Mouse (Mus musculus): Measurements from ENCODE around the gene Tjap1. TPM values are rescaled to one million over a fixed set of nuclear protein-coding genes. Genes with fewer than 3 reads are reported as not detected.

The Tjap1 gene
- polyA plus RNA-seq, 1 experiment, result 12.7 TPM

DNA sequence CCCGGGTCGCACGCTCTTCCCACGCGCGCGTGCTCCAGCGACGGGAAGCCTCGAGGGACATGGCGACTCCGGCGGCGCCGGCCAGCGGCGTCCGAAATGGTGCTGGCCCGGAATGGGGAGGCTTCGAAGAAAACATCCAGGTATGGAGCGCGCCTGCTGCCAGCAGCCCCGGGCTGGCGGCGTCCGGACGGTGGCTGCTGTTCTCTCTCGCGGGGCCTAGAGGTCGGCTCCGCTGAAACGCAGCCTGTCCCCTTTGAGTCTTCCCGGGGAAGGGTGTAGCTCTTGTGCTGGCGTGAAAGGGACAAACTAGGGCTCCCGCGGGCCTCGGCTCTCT is 34.7 kb downstream of the Tjap1 start:
- Histone ChIP-seq H3K27me3 (ENCODE audit: control insufficient read depth) (peaks cover 4% of the 10 kb centered on the region), H3K4me3 (replicated peaks) (peak overlapping the region; percentile 67), H3K36me3 (ENCODE audit: control insufficient read depth) (peaks cover 81% of the 10 kb centered on the region), H3K9me3 (ENCODE audit: control insufficient read depth, low read length) (no peaks in the 10 kb centered on the region), H3K4me1 (ENCODE audit: control insufficient read depth) (peaks cover 46% of the 10 kb centered on the region)
- TF ChIP-seq TAL1 (IDR thresholded peaks at IDR 0.05; ENCODE audit: low read length) (no peak), GATA1 (IDR thresholded peaks at IDR 0.05; ENCODE audit: low read length) (no peak)

DNA sequence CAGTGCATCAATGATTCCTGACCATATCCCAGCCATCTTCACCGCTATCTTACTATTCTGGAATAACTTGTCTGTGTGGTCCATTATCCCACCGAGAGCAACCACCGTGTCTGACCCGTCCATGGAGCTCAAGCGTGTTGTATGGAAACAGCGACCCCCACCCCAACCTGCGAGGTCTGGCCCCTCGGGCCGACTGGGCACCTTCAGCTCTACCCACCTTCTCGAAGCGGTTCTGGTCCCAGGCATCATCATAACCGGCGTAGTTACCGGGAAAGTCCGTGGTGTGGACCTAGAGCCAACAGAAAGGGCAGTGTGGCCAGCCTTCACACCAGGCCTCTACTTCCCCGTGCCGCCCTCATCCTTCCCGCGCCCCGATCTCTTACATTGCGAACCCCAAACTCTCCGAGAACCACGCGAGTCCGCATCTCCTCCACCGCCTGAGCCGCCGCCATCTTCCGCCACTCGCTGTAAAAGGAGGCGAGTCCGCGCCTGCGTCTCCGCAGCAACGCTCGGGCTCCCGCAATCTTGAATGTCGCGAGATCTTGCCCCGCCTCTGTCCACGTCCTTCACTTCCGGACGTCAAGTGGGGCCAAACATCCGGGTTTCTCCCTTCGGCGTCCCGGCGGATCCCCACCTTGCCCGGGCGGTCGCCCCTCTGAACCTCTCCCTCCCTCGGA is 35.2 kb downstream of the Tjap1 start, which contains the start of the genes Polr1c and Yipf3:
Gene Polr1c, minus strand, starts transcription at position 543 of the 677 bp plus-strand sequence.
Gene Yipf3, plus strand, starts transcription at position 569 of the 677 bp plus-strand sequence.
- Histone ChIP-seq H3K9me3 (ENCODE audit: control insufficient read depth, low read length) (no peaks in the 10 kb centered on the region), H3K4me1 (ENCODE audit: control insufficient read depth) (peaks cover 41% of the 10 kb centered on the region), H3K27me3 (ENCODE audit: control insufficient read depth) (no peaks in the 10 kb centered on the region), H3K4me3 (replicated peaks) (peak within 1 kb of the TSS; percentile 67), H3K36me3 (ENCODE audit: control insufficient read depth) (peaks cover 84% of the 10 kb centered on the region)
- TF ChIP-seq TAL1 (IDR thresholded peaks at IDR 0.05; ENCODE audit: low read length) (no peak), GATA1 (IDR thresholded peaks at IDR 0.05; ENCODE audit: low read length) (no peak)

DNA sequence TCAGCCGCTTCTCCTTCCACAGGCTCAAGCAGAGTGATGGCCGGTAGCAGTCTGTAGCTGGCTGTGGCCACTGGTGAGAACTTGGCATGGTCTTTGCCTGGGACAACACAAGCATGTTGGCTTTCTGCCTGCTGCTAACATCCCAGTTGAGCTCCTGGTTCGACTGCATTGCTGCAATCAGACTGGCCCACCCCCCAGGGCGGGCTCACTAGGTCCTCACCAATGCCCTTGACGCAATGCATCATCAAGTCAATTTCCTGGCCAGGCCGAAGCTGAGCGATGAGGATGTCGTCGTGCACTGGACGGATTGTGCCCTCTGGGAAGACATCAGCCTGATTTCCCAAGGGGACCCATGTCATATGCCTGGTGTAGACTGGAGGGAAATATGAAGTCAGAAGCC is 38.2 kb downstream of the Tjap1 start:
- Histone ChIP-seq H3K4me1 (ENCODE audit: control insufficient read depth) (peaks cover 34% of the 10 kb centered on the region), H3K9me3 (ENCODE audit: control insufficient read depth, low read length) (no peaks in the 10 kb centered on the region), H3K36me3 (ENCODE audit: control insufficient read depth) (peaks cover 81% of the 10 kb centered on the region), H3K4me3 (replicated peaks) (no peak overlapping the region), H3K27me3 (ENCODE audit: control insufficient read depth) (no peaks in the 10 kb centered on the region)
- TF ChIP-seq TAL1 (IDR thresholded peaks at IDR 0.05; ENCODE audit: low read length), result no peak
- no peak for TF ChIP-seq GATA1 (IDR thresholded peaks at IDR 0.05; ENCODE audit: low read length)

DNA sequence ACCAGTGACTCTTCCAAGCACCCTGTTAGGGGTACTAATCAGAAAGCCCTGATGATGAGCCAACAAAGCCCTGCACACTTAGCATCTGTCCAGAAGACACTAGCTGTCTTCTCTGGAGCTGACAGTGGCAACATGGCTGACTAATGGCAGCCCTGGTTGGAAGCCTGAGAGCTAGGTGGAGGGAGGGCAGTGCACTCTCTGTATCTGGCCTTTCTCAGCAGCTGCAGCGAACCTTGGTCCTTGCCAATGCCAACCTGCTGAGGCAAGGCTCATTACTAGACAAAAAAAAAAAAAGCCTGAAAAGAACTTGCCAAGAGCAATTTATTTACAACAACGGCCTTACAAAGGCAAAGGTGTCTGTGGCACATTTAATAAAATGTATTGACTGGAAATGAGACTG is 39.2 kb downstream of the Tjap1 start:
- H3K36me3 ChIP-seq (ENCODE audit: control insufficient read depth), result peaks cover 81% of the 10 kb centered on the region
- H3K27me3 ChIP-seq (ENCODE audit: control insufficient read depth), result no peaks in the 10 kb centered on the region
- H3K4me1 ChIP-seq (ENCODE audit: control insufficient read depth), result peaks cover 25% of the 10 kb centered on the region

DNA sequence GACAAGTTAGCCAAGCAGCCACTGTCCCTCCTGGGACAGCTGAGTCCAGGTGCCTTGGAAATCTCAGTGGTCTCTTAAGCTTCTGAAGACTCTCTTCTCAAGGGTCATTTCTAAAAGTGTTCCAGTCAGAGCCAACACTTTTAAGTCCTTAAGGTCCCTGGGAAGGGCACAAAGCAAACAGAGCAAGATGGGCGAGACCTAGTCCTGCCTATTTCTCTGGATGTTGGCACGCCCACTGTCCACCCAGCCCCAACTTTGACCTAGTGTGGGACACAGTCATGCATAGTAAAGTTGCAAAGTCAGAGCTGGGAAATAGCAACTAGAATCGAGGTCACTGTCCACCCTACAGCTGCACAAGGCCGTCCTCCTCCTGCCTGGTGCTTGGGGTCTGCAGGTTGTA is 39.8 kb downstream of the Tjap1 start:
- peaks cover 23% of the 10 kb centered on the region for H3K4me1 ChIP-seq (ENCODE audit: control insufficient read depth)
- TF ChIP-seq TAL1 (IDR thresholded peaks at IDR 0.05; ENCODE audit: low read length), result no peak
- TF ChIP-seq GATA1 (IDR thresholded peaks at IDR 0.05; ENCODE audit: low read length), result no peak
- H3K4me3 ChIP-seq (replicated peaks), result no peak overlapping the region
- no peaks in the 10 kb centered on the region for H3K27me3 ChIP-seq (ENCODE audit: control insufficient read depth)
- H3K36me3 ChIP-seq (ENCODE audit: control insufficient read depth), result peaks cover 87% of the 10 kb centered on the region
- H3K9me3 ChIP-seq (ENCODE audit: control insufficient read depth, low read length), result no peaks in the 10 kb centered on the region

More for the DNA sequence above, 39.2 kb downstream of the Tjap1 start:
- TF ChIP-seq TAL1 (IDR thresholded peaks at IDR 0.05; ENCODE audit: low read length), result no peak
- no peak for TF ChIP-seq GATA1 (IDR thresholded peaks at IDR 0.05; ENCODE audit: low read length)
- H3K4me3 ChIP-seq (replicated peaks), result no peak overlapping the region
- H3K9me3 ChIP-seq (ENCODE audit: control insufficient read depth, low read length), result no peaks in the 10 kb centered on the region

DNA sequence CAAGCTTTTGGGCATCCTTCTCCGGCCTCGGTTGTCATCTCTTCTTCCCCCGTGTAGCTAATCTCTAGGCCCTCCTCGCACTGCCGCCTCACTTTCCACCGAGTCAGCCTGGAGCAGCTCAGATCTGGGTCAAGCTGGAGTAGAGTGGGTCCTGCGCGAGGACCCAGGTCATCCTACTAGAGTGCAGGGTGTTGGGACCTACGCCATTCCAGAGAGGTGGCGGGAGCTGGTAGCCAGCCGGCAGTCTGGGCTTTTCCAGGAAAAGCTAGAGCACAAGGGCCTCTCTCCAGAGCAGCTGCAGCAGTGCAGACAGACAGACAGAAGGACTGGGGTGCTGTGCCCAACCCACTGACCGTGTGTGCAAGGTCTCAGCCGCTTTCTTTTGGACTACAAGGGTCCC is 40.6 kb downstream of the Tjap1 start:
- Histone ChIP-seq H3K27me3 (ENCODE audit: control insufficient read depth) (no peaks in the 10 kb centered on the region), H3K36me3 (ENCODE audit: control insufficient read depth) (peaks cover 93% of the 10 kb centered on the region), H3K4me1 (ENCODE audit: control insufficient read depth) (peaks cover 24% of the 10 kb centered on the region), H3K4me3 (replicated peaks) (no peak overlapping the region), H3K9me3 (ENCODE audit: control insufficient read depth, low read length) (no peaks in the 10 kb centered on the region)
- TF ChIP-seq GATA1 (IDR thresholded peaks at IDR 0.05; ENCODE audit: low read length) (no peak), TAL1 (IDR thresholded peaks at IDR 0.05; ENCODE audit: low read length) (no peak)

DNA sequence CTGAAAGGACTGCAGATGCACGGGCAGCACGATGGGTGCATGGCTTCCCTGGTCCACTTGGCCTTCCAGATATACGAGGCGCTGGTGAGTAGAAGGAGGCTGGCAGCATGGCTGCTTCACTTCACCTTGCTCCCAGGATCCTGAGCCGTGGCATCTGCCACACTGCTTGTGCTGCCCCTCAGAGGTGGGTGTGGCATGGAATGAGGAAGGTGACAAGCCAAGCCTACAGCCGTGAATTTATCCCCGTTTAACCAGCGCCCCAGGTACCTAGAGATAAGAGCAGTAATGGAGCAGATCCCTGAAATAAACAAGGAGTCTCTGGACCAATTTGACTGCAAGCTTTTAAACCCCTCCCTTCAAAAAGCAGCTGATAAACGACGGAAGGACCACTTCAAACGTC is 41.4 kb downstream of the Tjap1 start:
- peaks cover 96% of the 10 kb centered on the region for H3K36me3 ChIP-seq (ENCODE audit: control insufficient read depth)
- H3K4me3 ChIP-seq (replicated peaks), result no peak overlapping the region
- no peaks in the 10 kb centered on the region for H3K27me3 ChIP-seq (ENCODE audit: control insufficient read depth)
- TF ChIP-seq GATA1 (IDR thresholded peaks at IDR 0.05; ENCODE audit: low read length), result no peak
- TF ChIP-seq TAL1 (IDR thresholded peaks at IDR 0.05; ENCODE audit: low read length), result no peak
- no peaks in the 10 kb centered on the region for H3K9me3 ChIP-seq (ENCODE audit: control insufficient read depth, low read length)
- H3K4me1 ChIP-seq (ENCODE audit: control insufficient read depth), result peaks cover 24% of the 10 kb centered on the region

DNA sequence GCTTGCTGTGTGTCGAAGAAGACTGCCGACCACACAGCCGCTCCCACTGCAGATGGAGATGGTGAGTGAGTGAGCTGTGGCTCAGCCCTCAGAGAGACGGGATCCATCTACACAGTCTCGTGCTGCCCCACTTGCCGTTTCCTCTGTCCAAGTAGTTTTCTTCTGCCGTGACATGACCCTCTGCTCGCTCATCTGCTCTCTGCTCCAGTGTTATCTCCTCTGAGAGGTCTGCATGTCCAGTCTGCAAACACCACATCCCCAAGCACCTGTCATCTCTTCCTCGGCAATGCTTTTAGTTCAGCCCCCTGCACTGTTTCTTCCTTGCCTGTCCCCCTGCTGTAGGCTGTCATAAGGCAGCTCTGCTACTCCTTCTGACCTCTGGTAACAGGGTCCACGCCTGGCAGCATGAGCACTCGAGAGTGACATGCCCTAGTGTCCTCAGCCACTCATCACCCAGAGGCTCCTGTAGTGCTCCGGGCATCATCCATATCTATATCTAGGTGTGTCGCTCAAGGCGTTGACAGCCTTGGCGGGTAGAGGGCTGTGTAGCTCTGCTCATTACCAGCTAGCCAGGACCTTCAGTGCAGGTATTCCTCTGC is 43.2 kb downstream of the Tjap1 start:
- no peak overlapping the region for H3K4me3 ChIP-seq (replicated peaks)
- H3K4me1 ChIP-seq (ENCODE audit: control insufficient read depth), result peaks cover 23% of the 10 kb centered on the region
- peaks cover 95% of the 10 kb centered on the region for H3K36me3 ChIP-seq (ENCODE audit: control insufficient read depth)
- TF ChIP-seq TAL1 (IDR thresholded peaks at IDR 0.05; ENCODE audit: low read length) (no peak), GATA1 (IDR thresholded peaks at IDR 0.05; ENCODE audit: low read length) (no peak)
- no peaks in the 10 kb centered on the region for H3K9me3 ChIP-seq (ENCODE audit: control insufficient read depth, low read length)
- no peaks in the 10 kb centered on the region for H3K27me3 ChIP-seq (ENCODE audit: control insufficient read depth)

DNA sequence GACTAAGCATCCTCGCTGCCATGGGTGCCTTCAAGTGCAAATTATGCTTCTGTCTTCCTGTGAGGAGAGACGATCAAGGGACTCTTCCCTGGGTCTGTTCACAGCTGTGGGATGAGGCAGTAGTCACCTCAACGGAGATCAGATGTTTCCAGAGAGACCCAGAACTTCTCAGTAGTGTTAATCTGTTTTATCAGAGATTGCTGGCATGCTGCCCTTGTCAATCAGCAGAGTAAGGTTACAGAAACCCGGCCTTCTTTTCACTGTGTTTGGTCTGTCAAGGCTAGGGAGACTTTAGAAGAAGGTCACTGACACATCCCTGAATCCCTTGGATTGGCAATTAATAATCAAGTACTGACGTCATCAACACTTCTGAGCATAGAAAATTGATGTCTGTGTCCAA is 45.3 kb downstream of the Tjap1 start:
- TF ChIP-seq GATA1 (IDR thresholded peaks at IDR 0.05; ENCODE audit: low read length) (no peak), TAL1 (IDR thresholded peaks at IDR 0.05; ENCODE audit: low read length) (no peak)
- H3K4me3 ChIP-seq (replicated peaks), result no peak overlapping the region
- H3K9me3 ChIP-seq (ENCODE audit: control insufficient read depth, low read length), result no peaks in the 10 kb centered on the region
- H3K27me3 ChIP-seq (ENCODE audit: control insufficient read depth), result no peaks in the 10 kb centered on the region
- peaks cover 93% of the 10 kb centered on the region for H3K36me3 ChIP-seq (ENCODE audit: control insufficient read depth)
- peaks cover 23% of the 10 kb centered on the region for H3K4me1 ChIP-seq (ENCODE audit: control insufficient read depth)
